Mouse (Mus musculus): ENCODE results near the gene Cklf.
A peak's percentile ranks its signal among the peaks of the same experiment; 100 is the strongest.
"Not testable (repeated sequence)": the region's sequence is repeated elsewhere in the genome, so short reads cannot be mapped to it uniquely, and the experiment has no call there.

Gene Cklf

DNA sequence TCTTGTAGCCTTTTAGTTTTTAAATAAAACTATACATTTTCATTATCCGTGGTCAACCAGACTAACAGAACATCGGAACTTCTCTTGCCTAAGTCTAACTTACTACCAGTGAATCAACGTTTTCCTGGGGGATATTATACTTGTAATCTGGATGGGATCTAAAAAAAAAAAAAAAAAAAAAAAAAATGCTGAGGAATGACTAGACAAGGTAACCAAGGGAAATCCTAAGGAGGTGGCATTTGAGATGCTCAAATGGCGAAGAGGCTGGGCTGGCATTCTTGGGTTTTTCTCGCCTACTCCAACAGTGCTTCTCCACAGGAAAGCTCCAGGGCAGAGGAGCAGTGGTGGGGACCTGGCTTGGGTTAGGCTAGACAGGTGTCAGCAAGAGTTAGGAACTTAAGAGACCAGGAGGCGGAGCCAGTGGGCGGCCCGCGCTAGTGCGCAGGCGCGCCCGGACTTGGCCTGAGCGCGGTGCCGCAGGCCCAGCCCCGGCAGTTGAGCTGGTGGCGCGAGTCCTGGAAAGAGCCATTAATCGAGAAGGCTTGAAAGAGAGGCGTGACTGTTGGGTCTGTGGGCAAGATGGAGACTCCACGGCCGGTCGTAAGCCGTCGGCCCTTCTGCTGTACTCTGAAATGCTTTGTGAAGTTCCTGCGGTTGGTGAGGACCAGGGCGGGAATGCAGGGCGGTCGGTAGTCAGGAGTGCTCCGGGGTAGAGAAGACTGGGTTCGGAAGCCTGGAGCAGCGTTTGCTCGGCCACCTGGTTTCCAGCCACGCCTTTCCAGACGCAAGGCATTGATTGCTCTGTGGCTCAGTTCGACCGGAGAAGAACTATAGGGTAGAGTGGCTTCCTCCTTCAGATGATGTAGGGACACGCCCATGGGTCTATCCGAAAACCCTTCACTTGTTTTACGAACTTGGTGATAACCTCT, at the start of gene Cklf:
Cklf (plus strand) TSS at position 423 of the 929 bp plus-strand sequence.
- peak; percentile 72 to 84 for DNase-seq

- no peak for DNase-seq
These were observed 49.0 kb upstream of the Cklf start for GRCm38 (mm10) chr8:104201622-104202021.

GRCm38 (mm10) chr8:104202320-104202719, 48.3 kb upstream of the Cklf start:
- no peak for DNase-seq

- DNase-seq, result no peak
These were observed 45.4 kb upstream of the Cklf start for GRCm38 (mm10) chr8:104205292-104205691.

GRCm38 (mm10) chr8:104217601-104218000, 33.1 kb upstream of the Cklf start:
- no peak for DNase-seq

DNA sequence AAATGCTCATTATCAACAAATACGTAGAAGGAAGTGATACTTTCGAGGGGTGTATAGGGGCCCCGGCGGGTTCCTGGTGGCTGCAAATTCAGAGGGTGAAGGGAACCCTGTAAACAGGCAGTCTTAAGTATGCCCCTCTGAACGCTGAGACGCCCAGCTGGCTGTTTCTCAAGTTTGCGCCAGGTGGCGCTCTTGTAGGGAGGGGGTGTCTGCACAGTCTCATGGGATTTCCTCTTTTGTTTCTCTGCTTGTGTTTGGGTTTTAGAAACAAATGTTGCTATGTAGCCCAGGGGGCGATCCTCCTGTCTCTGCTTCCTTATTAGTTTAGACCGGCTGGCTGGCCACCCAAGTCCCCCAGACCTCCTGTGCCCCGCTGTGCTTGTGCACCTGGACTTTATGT, 31.6 kb upstream of the Cklf start:
- peak in 1 of 2 experiments; percentile 15 for DNase-seq

- peak; percentile 53 to 74 for DNase-seq
These were observed 30.9 kb upstream of the Cklf start for GRCm38 (mm10) chr8:104219806-104220205.

- DNase-seq, result no peak
These were observed 23.6 kb upstream of the Cklf start for GRCm38 (mm10) chr8:104227048-104227447.

DNA sequence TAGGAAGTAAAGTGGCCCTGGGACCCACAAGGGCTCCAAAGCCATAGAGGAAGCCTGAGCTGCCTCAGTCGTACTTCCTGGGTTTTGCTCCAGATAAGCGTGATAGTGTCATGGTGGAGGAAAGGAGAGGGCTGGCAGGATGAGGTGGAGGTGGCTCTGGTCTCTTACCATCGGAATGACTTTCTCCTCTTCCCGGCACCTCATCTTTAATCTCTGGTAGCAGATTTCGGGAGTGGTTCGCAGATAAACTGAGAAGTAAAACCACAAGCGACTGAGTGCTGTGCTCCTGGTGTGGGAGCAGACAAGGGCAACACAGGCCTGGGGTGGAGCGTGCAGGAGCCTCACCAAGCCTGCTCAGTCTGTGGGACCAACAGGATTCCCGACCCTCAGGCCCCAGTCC, 20.3 kb upstream of the Cklf start:
- no peak for DNase-seq

DNA sequence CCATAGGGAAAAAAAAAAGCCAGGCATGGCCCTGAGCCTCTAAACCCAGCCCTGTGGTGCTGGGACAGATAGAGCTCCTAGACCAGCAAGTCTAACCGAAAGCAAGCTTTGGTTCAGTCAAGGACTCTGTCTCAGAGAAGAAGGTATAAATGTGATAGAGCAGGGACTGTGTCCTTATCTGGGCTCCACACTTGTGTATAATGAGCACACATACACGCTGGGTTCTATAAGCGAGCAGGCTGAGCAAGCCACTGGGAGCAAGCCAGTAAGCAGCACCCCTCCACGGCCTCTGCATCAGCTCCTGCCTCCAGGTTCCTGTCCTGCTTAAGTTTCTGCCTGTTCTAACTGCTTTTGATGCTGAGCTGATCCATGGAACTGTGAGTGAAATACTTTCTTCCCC, 18.6 kb upstream of the Cklf start:
- no peak for DNase-seq

GRCm38 (mm10) chr8:104232919-104233318, 17.7 kb upstream of the Cklf start:
- DNase-seq, result no peak

DNA sequence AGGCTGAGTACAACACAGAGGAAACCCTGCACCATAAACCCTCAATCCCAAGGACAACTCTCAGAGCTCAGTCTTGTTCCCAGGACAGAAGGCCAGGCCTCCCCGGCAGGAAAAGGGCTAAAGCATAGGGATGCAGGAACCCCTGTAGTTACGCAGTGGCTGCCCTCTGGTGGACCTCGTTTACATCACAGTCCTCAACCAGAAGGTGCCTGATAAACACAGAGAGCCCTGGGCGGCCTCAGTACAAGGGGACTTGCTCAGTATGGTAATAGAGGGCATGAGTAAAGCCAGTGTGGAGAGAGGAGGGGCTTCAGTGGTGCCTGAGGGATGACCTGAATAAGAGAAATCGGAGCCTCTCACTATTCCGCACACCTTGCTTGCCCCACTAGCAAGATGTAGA, 16.1 kb upstream of the Cklf start:
- no peak for DNase-seq

DNA sequence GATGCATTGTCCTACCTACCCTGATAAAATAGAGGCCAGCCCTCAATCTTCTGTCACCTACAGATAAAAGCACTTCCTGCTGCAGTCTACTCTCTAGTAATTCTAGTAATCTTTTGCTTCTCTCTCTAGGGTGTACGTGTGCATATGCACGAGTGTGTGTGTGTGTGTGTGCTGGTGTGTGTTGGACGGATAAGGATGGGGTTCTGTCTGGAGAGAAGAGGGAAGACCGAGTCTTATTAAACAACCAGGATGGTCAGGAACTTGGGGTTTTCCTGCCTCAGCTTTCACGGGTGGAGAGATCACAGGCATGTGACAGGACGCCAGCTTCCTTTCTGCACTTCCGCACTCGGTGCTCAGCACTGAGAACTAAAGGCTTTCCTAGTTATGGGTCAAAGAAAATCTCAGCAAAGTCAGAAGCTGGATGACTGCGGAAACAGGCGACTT, 11.2 kb upstream of the Cklf start:
- DNase-seq, result no peak

DNA sequence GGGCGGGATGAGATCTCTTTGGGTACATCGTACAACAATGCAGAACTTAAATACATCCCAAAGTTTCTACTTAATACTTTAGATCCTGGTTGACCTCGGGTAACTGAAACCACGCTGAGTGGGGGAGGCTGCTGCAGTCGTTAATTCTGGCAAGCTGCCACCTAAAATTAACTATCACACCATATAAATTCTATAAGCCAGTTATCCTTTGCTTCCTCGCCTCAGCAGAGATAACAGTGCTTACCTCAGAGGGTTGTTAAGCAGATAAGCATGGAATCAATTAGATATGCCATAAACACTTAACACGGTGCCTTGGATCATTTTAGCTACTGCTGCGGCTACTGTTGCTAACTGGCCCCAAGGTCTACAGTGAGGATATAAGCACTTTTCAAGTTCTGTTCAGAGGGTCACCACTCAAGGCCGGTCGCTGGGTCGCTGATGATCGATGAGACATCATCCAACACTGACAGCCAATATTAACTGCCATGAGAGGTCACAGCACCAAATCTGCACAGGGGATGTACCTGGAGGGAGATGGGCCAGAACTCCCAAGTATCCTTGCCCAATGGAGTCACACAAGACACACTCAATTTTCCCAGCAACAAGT, 8.5 kb upstream of the Cklf start:
- DNase-seq, result no peak

DNA sequence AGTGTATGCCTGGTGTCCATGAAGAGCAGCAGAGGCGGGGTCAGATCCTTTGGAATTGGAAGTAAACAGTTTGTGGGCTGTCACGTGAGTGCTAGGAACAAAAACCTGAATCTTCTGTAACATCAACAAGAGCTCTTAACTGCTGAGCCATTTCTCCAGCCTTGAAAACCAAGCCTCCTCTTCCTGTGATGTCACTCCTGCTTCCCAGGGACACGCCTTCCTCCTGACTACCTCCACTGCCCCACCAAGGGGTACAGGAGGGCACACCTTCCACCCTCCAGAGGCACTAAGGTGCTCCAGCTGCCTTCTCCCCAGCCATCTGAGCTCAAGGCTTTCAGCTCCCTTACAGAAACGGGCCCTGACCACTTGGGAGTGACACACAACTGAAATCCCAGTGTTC, 4.0 kb upstream of the Cklf start:
- no peak for DNase-seq

DNA sequence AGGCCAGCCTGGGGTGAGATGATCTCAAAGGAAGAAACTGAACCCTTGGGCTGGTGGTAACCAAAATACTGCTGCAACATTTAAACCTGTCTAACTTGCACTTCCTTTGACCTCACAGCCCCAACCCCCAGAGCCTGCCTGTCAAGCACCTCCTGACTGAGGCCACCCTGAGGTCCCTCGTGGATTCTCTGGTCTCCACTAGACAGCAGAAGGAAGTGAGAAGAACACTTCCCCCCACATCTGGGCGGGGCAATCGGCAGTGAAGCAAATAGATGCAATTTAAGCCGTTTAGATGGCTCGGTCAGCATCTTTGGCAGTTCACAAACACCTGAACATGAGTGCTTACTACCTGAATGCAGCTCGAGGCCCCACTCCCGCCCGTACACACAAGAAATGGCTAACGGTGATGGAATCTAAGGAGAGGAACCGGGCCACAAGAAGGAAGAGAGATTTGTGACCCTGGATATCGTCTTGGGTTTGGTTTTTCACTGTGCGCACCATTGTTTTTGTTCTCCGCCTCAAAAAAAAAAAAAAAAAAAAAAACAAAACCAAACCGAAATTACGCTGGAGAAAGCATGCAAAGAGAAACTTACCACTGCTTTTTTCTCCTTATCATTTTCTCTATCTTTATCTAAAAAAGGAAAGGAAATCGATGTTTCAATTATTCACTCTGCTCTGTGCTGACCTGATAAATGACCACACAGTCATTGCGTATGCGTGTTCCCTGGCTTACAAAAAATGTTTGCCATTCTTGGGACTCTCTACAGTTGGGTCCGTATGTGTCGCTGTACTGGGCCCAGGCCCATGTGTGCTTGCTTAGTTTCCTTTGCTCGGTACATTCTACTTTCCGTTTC, 3.4 kb upstream of the Cklf start:
- DNase-seq, result no peak

GRCm38 (mm10) chr8:104247908-104248275, 2.8 kb upstream of the Cklf start:
- peak; percentile 42 to 48 for DNase-seq

- peak; percentile 64 to 73 for DNase-seq
These were observed 2.4 kb upstream of the Cklf start, which contains the start of gene Tk2 for GRCm38 (mm10) chr8:104248276-104248675. Tk2 (minus strand) TSS chr8:104248558.

GRCm38 (mm10) chr8:104249442-104249996, 1.1 kb upstream of the Cklf start:
- DNase-seq, result no peak

GRCm38 (mm10) chr8:104251461-104251860, 800 bp downstream of the Cklf start:
- DNase-seq, result no peak

- DNase-seq, result no peak
These were observed 2.4 kb downstream of the Cklf start for GRCm38 (mm10) chr8:104253016-104253415.

GRCm38 (mm10) chr8:104261802-104262201, 11.1 kb downstream of the Cklf start:
- DNase-seq, result not testable (repeated sequence)

All from cerebellum, adult 18-20 months (tissue).